Mouse (Mus musculus) thymus, postnatal 14 days (tissue): Measurements from ENCODE around the gene Necab2.

ENCODE experiments used
- DNase-seq: peaks from one replicate; pipeline ENCODE4 v3.0.0; 2021

Gene Necab2

GRCm38 (mm10) chr8:119428766-119429327 lies 17.7 kb upstream of the Necab2 start:
- no peak for DNase-seq

GRCm38 (mm10) chr8:119429552-119429951 lies 17.0 kb upstream of the Necab2 start:
- DNase-seq, result no peak

- DNase-seq, result no peak
These were observed 16.3 kb upstream of the Necab2 start for GRCm38 (mm10) chr8:119430250-119430649.

GRCm38 (mm10) chr8:119430690-119431089 lies 15.8 kb upstream of the Necab2 start:
- DNase-seq, result no peak

GRCm38 (mm10) chr8:119432372-119432771 lies 14.1 kb upstream of the Necab2 start:
- DNase-seq, result no peak

GRCm38 (mm10) chr8:119433582-119434174 lies 12.8 kb upstream of the Necab2 start, which contains the start of gene Osgin1:
Gene Osgin1, plus strand, starts transcription at chr8:119434124.
- no peak for DNase-seq

- no peak for DNase-seq
These were observed 11.9 kb upstream of the Necab2 start for GRCm38 (mm10) chr8:119434569-119434968.

GRCm38 (mm10) chr8:119435527-119435926 lies 11.0 kb upstream of the Necab2 start:
- DNase-seq, result no peak

- DNase-seq, result no peak
These were observed 10.2 kb upstream of the Necab2 start for GRCm38 (mm10) chr8:119436331-119436730.

- no peak for DNase-seq
These were observed 9.6 kb upstream of the Necab2 start for GRCm38 (mm10) chr8:119436933-119437332.

GRCm38 (mm10) chr8:119437506-119437905 lies 9.0 kb upstream of the Necab2 start:
- DNase-seq, result no peak

- no peak for DNase-seq
These were observed 7.6 kb upstream of the Necab2 start for GRCm38 (mm10) chr8:119438876-119439275.

- no peak for DNase-seq
These were observed 7.1 kb upstream of the Necab2 start for GRCm38 (mm10) chr8:119439424-119439823.

GRCm38 (mm10) chr8:119439893-119440249 lies 6.6 kb upstream of the Necab2 start:
- no peak for DNase-seq

GRCm38 (mm10) chr8:119440250-119440951 lies 6.1 kb upstream of the Necab2 start:
- DNase-seq, result peak; percentile 51

- no peak for DNase-seq
These were observed 5.6 kb upstream of the Necab2 start for GRCm38 (mm10) chr8:119440952-119441270.

- no peak for DNase-seq
These were observed 4.5 kb upstream of the Necab2 start for GRCm38 (mm10) chr8:119442013-119442412.

- no peak for DNase-seq
These were observed 3.5 kb upstream of the Necab2 start for GRCm38 (mm10) chr8:119442970-119443369.

GRCm38 (mm10) chr8:119446990-119447780 lies 666 bp downstream of the Necab2 start:
- no peak for DNase-seq

GRCm38 (mm10) chr8:119447781-119448170 lies 1.3 kb downstream of the Necab2 start:
- DNase-seq, result no peak

- no peak for DNase-seq
These were observed 3.1 kb downstream of the Necab2 start for GRCm38 (mm10) chr8:119449627-119450026.

- DNase-seq, result no peak
These were observed 4.6 kb downstream of the Necab2 start for GRCm38 (mm10) chr8:119451131-119451530.

GRCm38 (mm10) chr8:119452919-119453318 lies 6.4 kb downstream of the Necab2 start:
- no peak for DNase-seq

GRCm38 (mm10) chr8:119456045-119456444 lies 9.5 kb downstream of the Necab2 start:
- no peak for DNase-seq
